In the genomic region with DNA sequence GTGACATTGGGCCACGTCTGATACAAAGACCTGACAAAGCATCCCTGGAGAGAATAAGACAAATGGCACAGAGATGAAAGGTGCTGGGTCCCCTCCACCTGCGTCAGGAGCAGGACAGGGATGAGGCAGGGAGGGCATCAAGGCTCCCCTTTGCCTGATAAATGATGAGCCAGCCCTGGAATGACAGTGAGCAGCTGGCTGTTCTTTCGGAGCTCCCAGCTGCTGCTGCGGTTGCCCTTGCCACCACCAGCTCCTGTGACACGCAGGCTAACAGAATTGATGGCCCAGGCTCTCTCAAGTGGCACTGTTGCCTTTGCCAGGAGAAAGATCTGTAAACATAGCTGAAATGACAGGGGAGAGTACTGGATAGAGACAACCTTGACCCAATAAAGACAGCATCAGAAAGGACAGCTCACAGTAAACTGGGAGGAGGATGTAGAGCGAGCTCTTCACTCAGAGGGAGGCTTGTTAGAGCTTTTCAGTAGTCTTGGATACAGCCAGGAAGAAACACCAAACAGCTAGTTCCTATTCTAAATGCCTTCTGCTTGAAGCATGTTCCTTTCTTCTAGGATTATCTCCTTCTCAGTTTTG, we compare ENCODE assay signal across 15 mouse cellular contexts. TPM values are rescaled to one million over a fixed set of nuclear protein-coding genes. Genes with fewer than 3 reads are reported as not detected.
A peak's percentile ranks its signal among the peaks of the same experiment; 100 is the strongest.
DNase-seq lines count a peak whose midpoint lies in the region; ATAC-seq and TF ChIP-seq lines count a peak whose summit lies in the region.
"Had no signal": no experiment of that assay in that cellular context is flagged by ENCODE, and none has a peak within 500 bp of the region (broad histone marks: within the 10 kb centered on the region; RNA-seq: fewer than 3 reads in every experiment).

No protein-coding gene starts in this region.

- no peak overlapping the region for H3K27ac ChIP-seq in hindbrain, postnatal 0 days
- H3K27ac ChIP-seq in limb, embryonic 10.5 days: no peak overlapping the region
- H3K27ac ChIP-seq: forebrain, embryonic 12.5 days; limb, embryonic 13.5 days had no signal

- no peaks in the 10 kb centered on the region for H3K79me3 ChIP-seq in C2C12 (ENCODE audit: low read depth)

- no peaks in the 10 kb centered on the region for H3K4me1 ChIP-seq in hindbrain, postnatal 0 days (ENCODE audit: insufficient read depth, low read length)
- 0 out of 2 replicates have a peak, but pooled peaks cover 3% of the 10 kb centered on the region for H3K4me1 ChIP-seq in limb, embryonic 10.5 days
- H3K4me1 ChIP-seq: limb, embryonic 13.5 days had no signal

- no peaks in the 10 kb centered on the region for H3K27me3 ChIP-seq in C2C12 (ENCODE audit: control insufficient read depth, insufficient read depth, insufficient read length)
- no peaks in the 10 kb centered on the region for H3K27me3 ChIP-seq in hindbrain, postnatal 0 days (ENCODE audit: insufficient read depth, low read length)
- no peaks in the 10 kb centered on the region for H3K27me3 ChIP-seq in limb, embryonic 10.5 days (ENCODE audit: low read depth, poor library complexity, severe bottlenecking)
- H3K27me3 ChIP-seq: limb, embryonic 13.5 days had no signal

- H3ac ChIP-seq in C2C12 (ENCODE audit: control insufficient read depth, insufficient read length, low read depth): no peak overlapping the region

- DNase-seq in embryo, embryonic 11 days: peak; percentile 34
- DNase-seq in embryo, embryonic 9.5 days (ENCODE audit: extremely low spot score): no peak
- DNase-seq in adrenal gland, postnatal 25 days: peak; percentile 37
- DNase-seq in hindbrain, postnatal 0 days (ENCODE audit: low spot score): peak; percentile 48
- no peak for DNase-seq in limb, embryonic 10.5 days (ENCODE audit: low spot score)
- DNase-seq in spleen, adult 18-20 months: no peak
- DNase-seq: cerebellum, adult 11 months; liver, postnatal 0 days; right cerebral cortex, postnatal 25 days; thymus, adult 2 months had no signal

- no peak for TF ChIP-seq CTCF in C2C12 (IDR thresholded peaks at IDR 0.05; ENCODE audit: control insufficient read depth, insufficient read depth, insufficient read length)
- TF ChIP-seq CTCF in hindbrain, postnatal 0 days (IDR thresholded peaks at IDR 0.05; ENCODE audit: low read depth): no peak

- H3K79me2 ChIP-seq in C2C12 (ENCODE audit: control insufficient read depth, insufficient read depth): no peaks in the 10 kb centered on the region

- H3K36me3 ChIP-seq in C2C12 (ENCODE audit: control insufficient read depth, insufficient read depth): no peaks in the 10 kb centered on the region
- H3K36me3 ChIP-seq in hindbrain, postnatal 0 days (ENCODE audit: insufficient read depth, low read length): no peaks in the 10 kb centered on the region
- no peaks in the 10 kb centered on the region for H3K36me3 ChIP-seq in limb, embryonic 10.5 days
- H3K36me3 ChIP-seq: forebrain, embryonic 12.5 days; limb, embryonic 13.5 days had no signal

- ATAC-seq in hindbrain, postnatal 0 days: 0 out of 2 replicates have a peak, but pooled peaks have one; percentile 27
- no peak for ATAC-seq in inflammation-experienced regulatory T-cells, adult 6 months
- ATAC-seq: liver, postnatal 0 days had no signal

- H3K4me2 ChIP-seq in hindbrain, postnatal 0 days (ENCODE audit: low read depth, low read length): no peak overlapping the region
- H3K4me2 ChIP-seq: forebrain, embryonic 12.5 days; limb, embryonic 13.5 days had no signal

- H3K9me3 ChIP-seq in hindbrain, postnatal 0 days (ENCODE audit: low read length): no peaks in the 10 kb centered on the region
- H3K9me3 ChIP-seq in limb, embryonic 10.5 days (replicated peaks): no peaks in the 10 kb centered on the region
- H3K9me3 ChIP-seq: forebrain, embryonic 12.5 days had no signal

- no peak overlapping the region for H3K9ac ChIP-seq in hindbrain, postnatal 0 days (replicated peaks; ENCODE audit: low read length)
- H3K9ac ChIP-seq: forebrain, embryonic 12.5 days; limb, embryonic 13.5 days; liver, postnatal 0 days had no signal

- H3K4me3 ChIP-seq in C2C12 (ENCODE audit: insufficient read depth, poor library complexity, severe bottlenecking): no peak overlapping the region
- H3K4me3 ChIP-seq in hindbrain, postnatal 0 days (ENCODE audit: low read length): no peak overlapping the region
- no peak overlapping the region for H3K4me3 ChIP-seq in limb, embryonic 10.5 days
- H3K4me3 ChIP-seq: forebrain, embryonic 12.5 days; limb, embryonic 13.5 days; megakaryocyte, embryonic 14.5 days had no signal

- 29% methylated on average over 6 of the region's 6 CpGs for WGBS in hindbrain, postnatal 0 days
- 38% methylated on average over 6 of the region's 6 CpGs for WGBS in limb, embryonic 10.5 days

TF ChIP-seq in C2C12, 6 proteins besides CTCF, POLR2A, EP300 and RAD21:
- no peak for TF ChIP-seq CEBPB (IDR thresholded peaks at IDR 0.05; ENCODE audit: low read depth)
- TF ChIP-seq MYOD1 (IDR thresholded peaks at IDR 0.05; ENCODE audit: control insufficient read depth, insufficient read length, low read depth): peak; percentile 96

RNA-seq across cellular contexts. Expression of a gene that starts 31.8 kb away (rescaled TPM):
- polyA plus RNA-seq in C2C12 (2012; fragmentation: generic; extraction: Trizol): 4.5 TPM
- 15.2 and 19.1 TPM in 2 replicates for total RNA-seq in adrenal gland, postnatal 25 days (2021)
- 13.1 and 15.5 TPM in 2 replicates for total RNA-seq in hindbrain, postnatal 0 days (2014; rRNA removed)
- polyA plus RNA-seq in hindbrain, postnatal 0 days (2015; fragmentation: Nextera tagmentation; extraction: Ambion mirVana): 8.5 and 8.9 TPM in 2 replicates
- polyA plus RNA-seq in inflammation-experienced regulatory T-cells, adult 6 months (2017; shearing (Covaris generic)): 10 to 100 TPM; 20.8 to 32.2 (median 28.9) TPM
- polyA plus RNA-seq in limb, embryonic 10.5 days (2016; fragmentation: Nextera tagmentation; extraction: Ambion mirVana): 11.5 and 11.9 TPM in 2 replicates

Comparison
In these comparisons a context has a peak if more than half of its experiments do, and no peak if none do; other contexts are left out.
1. DNase-seq: peak in embryo, embryonic 11 days (single experiment), adrenal gland, postnatal 25 days (single experiment) and hindbrain, postnatal 0 days (single experiment); none in embryo, embryonic 9.5 days (single experiment), limb, embryonic 10.5 days (single experiment) and spleen, adult 18-20 months (0 of 2).